Mouse (Mus musculus): Measurements from ENCODE around the gene Nadk. TPM values are rescaled to one million over a fixed set of nuclear protein-coding genes. Genes with fewer than 3 reads are reported as not detected.
A peak's percentile ranks its signal among the peaks of the same experiment; 100 is the strongest.

The Nadk gene
- polyA plus RNA-seq, 1 experiment from 2014 or later: 60.4 TPM

DNA sequence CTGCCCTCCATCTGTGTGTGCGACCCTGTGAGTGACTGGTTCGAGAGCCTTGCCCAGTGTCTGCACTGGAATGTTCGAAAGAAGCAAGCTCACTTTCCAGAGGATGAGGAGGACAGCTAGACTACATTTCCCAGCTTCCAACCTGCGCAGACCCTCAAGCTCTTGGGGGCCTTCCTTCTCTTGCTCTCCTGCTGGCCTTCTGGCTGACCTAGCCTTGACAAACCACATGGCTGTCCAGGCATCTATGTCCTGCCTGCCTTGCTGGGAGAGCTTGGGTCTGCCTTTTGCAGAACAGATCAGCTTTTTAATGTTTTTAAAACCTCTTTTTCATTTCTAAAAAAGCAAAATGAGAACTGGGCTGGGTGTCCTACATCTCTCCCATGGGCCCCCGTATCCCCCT is 27.2 kb downstream of the Nadk start:
- Histone ChIP-seq H3K27me3 (no peaks in the 10 kb centered on the region), H3K27ac (no peak overlapping the region), H3K4me3 (replicated peaks) (no peak overlapping the region), H3K4me2 (no peak overlapping the region), H3K9me3 (replicated peaks) (no peaks in the 10 kb centered on the region), H3K4me1 (replicated peaks) (no peaks in the 10 kb centered on the region), H3K9ac (no peak overlapping the region), H3K36me3 (peaks cover 67% of the 10 kb centered on the region)
- DNase-seq: no peak
- ATAC-seq (ENCODE audit: low read depth): no peak
- 85% methylated on average over 5 of the region's 5 CpGs for WGBS (ENCODE audit: insufficient replicate concordance)

DNA sequence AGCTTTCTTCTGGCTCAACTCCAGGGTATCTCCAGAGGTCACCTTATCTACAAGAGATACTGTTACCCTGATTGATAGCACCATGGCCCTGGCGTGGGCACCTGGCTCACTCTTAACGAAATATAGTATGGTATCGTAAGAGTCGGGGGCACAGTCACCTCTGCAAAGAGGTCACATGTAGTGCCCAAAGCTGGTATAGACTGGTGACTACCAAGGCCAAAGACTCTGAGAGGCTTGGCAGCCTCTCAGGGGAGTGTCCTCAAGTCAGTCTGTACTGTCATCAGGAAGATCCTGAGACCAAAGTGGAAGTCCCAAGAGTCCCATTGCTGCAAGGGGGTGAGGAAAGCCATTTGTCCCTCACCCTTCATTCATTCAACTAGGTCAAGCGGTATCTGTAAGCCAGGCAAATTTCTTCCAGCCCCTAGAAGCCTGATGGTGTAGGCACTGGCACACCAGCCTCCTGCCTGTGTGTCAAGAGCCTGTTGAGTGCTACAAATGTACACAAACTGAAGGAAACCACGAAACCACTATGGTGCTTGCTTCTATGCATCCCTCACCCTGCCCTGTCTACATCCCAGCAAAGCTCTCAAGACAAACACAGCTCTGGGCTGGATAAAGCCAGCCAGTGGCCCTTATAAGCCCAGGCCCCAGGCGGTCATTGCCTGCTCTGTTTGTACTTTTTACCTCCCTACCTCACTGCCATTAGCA is 29.0 kb downstream of the Nadk start:
- DNase-seq: no peak
- ATAC-seq (ENCODE audit: low read depth): 0 out of 2 replicates have a peak, but pooled peaks have one; percentile 19
- H3K9me3 ChIP-seq (replicated peaks): no peaks in the 10 kb centered on the region
- H3K36me3 ChIP-seq: peaks cover 49% of the 10 kb centered on the region
- no peaks in the 10 kb centered on the region for H3K27me3 ChIP-seq
- H3K9ac ChIP-seq: no peak overlapping the region
- no peak overlapping the region for H3K27ac ChIP-seq
- 54% methylated on average over 7 of the region's 7 CpGs for WGBS (ENCODE audit: insufficient replicate concordance)
- no peak overlapping the region for H3K4me3 ChIP-seq (replicated peaks)
- H3K4me2 ChIP-seq: no peak overlapping the region
- H3K4me1 ChIP-seq (replicated peaks): peaks cover 7% of the 10 kb centered on the region

DNA sequence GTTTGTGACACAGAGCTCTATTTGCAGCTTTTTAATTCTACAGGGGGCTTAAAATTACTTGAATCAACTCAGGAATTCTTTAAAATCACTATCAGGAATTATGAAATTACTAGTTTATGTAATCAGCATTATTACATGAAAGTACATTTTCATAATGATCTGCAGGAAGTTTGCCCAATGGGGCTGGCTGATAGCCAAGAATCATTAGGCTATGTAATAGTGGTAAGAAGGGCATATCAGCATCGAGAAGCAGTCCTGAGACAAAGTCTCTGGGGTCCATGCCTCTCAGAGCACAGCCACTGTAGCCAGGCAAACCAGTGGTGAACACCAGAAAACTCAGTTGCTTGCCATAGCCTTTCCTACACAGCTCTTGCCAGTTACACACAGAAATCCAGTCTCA is 31.6 kb downstream of the Nadk start:
- WGBS (ENCODE audit: insufficient replicate concordance): 41% methylated on average over 1 of the region's 1 CpGs

DNA sequence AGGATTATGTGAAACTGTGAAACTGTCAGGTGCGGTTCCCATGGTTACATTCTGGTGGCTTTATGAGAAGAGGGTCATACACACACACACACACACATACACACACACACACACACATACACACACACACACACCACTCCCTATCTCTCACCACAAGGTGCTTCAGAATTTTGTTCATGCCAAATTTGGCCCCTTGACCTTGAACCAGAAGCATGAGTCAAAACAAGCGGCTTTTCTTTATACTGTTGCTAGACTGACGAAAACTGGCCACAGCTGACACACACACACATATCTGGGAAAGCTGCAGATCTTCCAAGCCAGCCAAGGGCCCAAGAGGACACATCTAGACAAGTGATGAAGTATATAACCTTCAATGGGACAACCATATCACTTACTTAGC is 33.6 kb downstream of the Nadk start:
- H3K4me1 ChIP-seq (replicated peaks): peaks cover 46% of the 10 kb centered on the region

More for the DNA sequence above, 31.6 kb downstream of the Nadk start:
- no peaks in the 10 kb centered on the region for H3K9me3 ChIP-seq (replicated peaks)
- DNase-seq: no peak
- H3K9ac ChIP-seq: no peak overlapping the region
- peaks cover 30% of the 10 kb centered on the region for H3K4me1 ChIP-seq (replicated peaks)
- H3K27me3 ChIP-seq: no peaks in the 10 kb centered on the region
- H3K4me2 ChIP-seq: no peak overlapping the region
- ATAC-seq (ENCODE audit: low read depth): no peak
- peaks cover 24% of the 10 kb centered on the region for H3K36me3 ChIP-seq
- no peak overlapping the region for H3K4me3 ChIP-seq (replicated peaks)
- H3K27ac ChIP-seq: no peak overlapping the region

DNA sequence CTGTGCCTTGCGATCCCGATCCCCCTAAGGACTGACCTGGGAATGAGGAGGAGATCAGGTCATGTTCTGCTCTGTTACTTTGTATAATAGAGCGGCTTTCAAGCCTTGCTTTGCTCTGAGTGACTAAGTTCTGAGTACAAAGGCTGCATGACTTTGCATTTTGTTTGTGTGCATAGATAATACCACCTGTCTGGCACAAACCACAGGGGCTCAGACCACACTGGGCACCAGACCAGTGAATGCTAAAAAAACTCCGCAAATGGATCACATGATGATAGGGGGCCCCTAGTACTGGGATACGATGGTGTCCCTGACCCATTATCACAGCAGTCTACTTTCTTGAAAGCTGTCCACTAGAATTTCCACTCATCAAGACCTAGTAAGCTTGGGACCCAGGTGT is 34.4 kb downstream of the Nadk start:
- Histone ChIP-seq H3K9ac (peak overlapping the region; percentile 31; the same call in 1 of the 2 replicates), H3K4me2 (no peak overlapping the region), H3K27me3 (no peaks in the 10 kb centered on the region), H3K4me1 (replicated peaks) (peaks cover 47% of the 10 kb centered on the region), H3K27ac (peak overlapping the region; percentile 14; the same call in 1 of the 2 replicates), H3K4me3 (replicated peaks) (no peak overlapping the region), H3K9me3 (replicated peaks) (no peaks in the 10 kb centered on the region), H3K36me3 (no peaks in the 10 kb centered on the region)
- DNase-seq: no peak
- no peak for ATAC-seq (ENCODE audit: low read depth)
- 35% methylated on average over 5 of the region's 5 CpGs for WGBS (ENCODE audit: insufficient replicate concordance)

More for the DNA sequence above, 33.6 kb downstream of the Nadk start:
- WGBS (ENCODE audit: insufficient replicate concordance): 67% methylated on average over 3 of the region's 3 CpGs
- no peak overlapping the region for H3K4me2 ChIP-seq
- peaks cover 5% of the 10 kb centered on the region; the same call in 1 of the 2 replicates for H3K36me3 ChIP-seq
- ATAC-seq (ENCODE audit: low read depth) (no peak), DNase-seq (no peak)
- H3K9ac ChIP-seq: no peak overlapping the region
- no peak overlapping the region for H3K4me3 ChIP-seq (replicated peaks)
- no peaks in the 10 kb centered on the region for H3K9me3 ChIP-seq (replicated peaks)
- H3K27me3 ChIP-seq: no peaks in the 10 kb centered on the region
- 0 out of 2 replicates have a peak overlapping the region, but pooled peaks have one; percentile 14 for H3K27ac ChIP-seq

DNA sequence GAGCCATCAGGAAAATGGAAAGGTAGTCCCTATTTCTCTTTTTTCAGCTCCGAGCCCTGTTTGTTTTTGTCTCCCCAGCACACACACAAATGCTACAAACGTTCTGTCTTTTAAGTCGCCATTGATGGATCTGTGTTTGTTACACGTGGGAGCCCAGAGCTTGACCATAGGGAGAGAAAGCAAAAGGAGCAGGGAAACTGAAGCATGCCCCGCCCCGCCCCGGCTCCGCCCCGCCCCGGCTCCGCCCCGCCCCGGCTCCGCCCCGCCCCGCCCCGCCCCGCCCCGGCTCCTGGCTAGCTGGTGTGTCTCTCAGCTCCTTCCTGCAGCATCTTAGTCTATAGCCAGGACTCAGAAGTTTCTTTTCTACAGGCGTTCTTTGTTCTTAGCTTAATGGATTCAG is 36.4 kb downstream of the Nadk start:
- Histone ChIP-seq H3K27me3 (no peaks in the 10 kb centered on the region), H3K4me3 (replicated peaks) (no peak overlapping the region), H3K9ac (no peak overlapping the region), H3K4me1 (replicated peaks) (peaks cover 62% of the 10 kb centered on the region), H3K27ac (no peak overlapping the region), H3K4me2 (no peak overlapping the region), H3K9me3 (replicated peaks) (no peaks in the 10 kb centered on the region), H3K36me3 (0 out of 2 replicates have a peak, but pooled peaks cover 3% of the 10 kb centered on the region)
- ATAC-seq (ENCODE audit: low read depth): no peak
- WGBS (ENCODE audit: insufficient replicate concordance): 11% methylated on average over 20 of the region's 20 CpGs
- DNase-seq: no peak

GRCm38 (mm10) chr4:155599901-155600825 is 38.0 kb downstream of the Nadk start:
- Histone ChIP-seq H3K4me1 (replicated peaks) (peaks cover 78% of the 10 kb centered on the region), H3K9ac (peak overlapping the region; percentile 70), H3K27me3 (no peaks in the 10 kb centered on the region), H3K4me3 (replicated peaks) (peak overlapping the region; percentile 97), H3K4me2 (peak overlapping the region; percentile 96), H3K9me3 (replicated peaks) (no peaks in the 10 kb centered on the region), H3K36me3 (peaks cover 11% of the 10 kb centered on the region; the same call in 1 of the 2 replicates), H3K27ac (peak overlapping the region; percentile 96)
- DNase-seq (no peak), ATAC-seq (ENCODE audit: low read depth) (no peak)
- WGBS (ENCODE audit: insufficient replicate concordance): 62% methylated on average over 11 of the region's 11 CpGs

GRCm38 (mm10) chr4:155601091-155601996 is 39.2 kb downstream of the Nadk start, which contains the start of gene Slc35e2:
Gene Slc35e2 (plus strand): TSS chr4:155601416.
- WGBS (ENCODE audit: insufficient replicate concordance): under 1% methylated on average over 63 of the region's 65 CpGs

GRCm38 (mm10) chr4:155601997-155602456 is 39.8 kb downstream of the Nadk start:
- ATAC-seq (ENCODE audit: low read depth) (peak; percentile 37), DNase-seq (no peak)
- no peaks in the 10 kb centered on the region for H3K27me3 ChIP-seq
- peak overlapping the region; percentile 97 for H3K4me3 ChIP-seq (replicated peaks)
- H3K36me3 ChIP-seq: peaks cover 18% of the 10 kb centered on the region; the same call in 1 of the 2 replicates
- H3K27ac ChIP-seq: peak overlapping the region; percentile 96
- peak overlapping the region; percentile 94 for H3K9ac ChIP-seq
- WGBS (ENCODE audit: insufficient replicate concordance): 2% methylated on average over 31 of the region's 31 CpGs
- H3K4me1 ChIP-seq (replicated peaks): peaks cover 72% of the 10 kb centered on the region
- H3K4me2 ChIP-seq: peak overlapping the region; percentile 96
- no peaks in the 10 kb centered on the region for H3K9me3 ChIP-seq (replicated peaks)

More at GRCm38 (mm10) chr4:155601091-155601996, 39.2 kb downstream of the Nadk start, which contains the start of gene Slc35e2:
- H3K4me3 ChIP-seq (replicated peaks): peak within 1 kb of the TSS; percentile 97
- H3K27ac ChIP-seq: peak within 1 kb of the TSS; percentile 96
- H3K27me3 ChIP-seq: no peaks in the 10 kb centered on the region
- no peaks in the 10 kb centered on the region for H3K9me3 ChIP-seq (replicated peaks)
- DNase-seq: peak; percentile 89
- peak within 1 kb of the TSS; percentile 94 for H3K9ac ChIP-seq
- peak within 1 kb of the TSS; percentile 96 for H3K4me2 ChIP-seq
- H3K36me3 ChIP-seq: peaks cover 15% of the 10 kb centered on the region; the same call in 1 of the 2 replicates
- peak; percentile 92 for ATAC-seq (ENCODE audit: low read depth)
- H3K4me1 ChIP-seq (replicated peaks): peaks cover 74% of the 10 kb centered on the region

GRCm38 (mm10) chr4:155602753-155603152 is 40.6 kb downstream of the Nadk start:
- Histone ChIP-seq H3K36me3 (peaks cover 21% of the 10 kb centered on the region; the same call in 1 of the 2 replicates), H3K9me3 (replicated peaks) (no peaks in the 10 kb centered on the region), H3K9ac (peak overlapping the region; percentile 94), H3K4me1 (replicated peaks) (peaks cover 73% of the 10 kb centered on the region), H3K4me3 (replicated peaks) (peak overlapping the region; percentile 97), H3K27ac (peak overlapping the region; percentile 96), H3K27me3 (no peaks in the 10 kb centered on the region), H3K4me2 (peak overlapping the region; percentile 96)
- DNase-seq (no peak), ATAC-seq (ENCODE audit: low read depth) (0 out of 2 replicates have a peak, but pooled peaks have one; percentile 6)
- WGBS (ENCODE audit: insufficient replicate concordance): 21% methylated on average over 1 of the region's 1 CpGs
